Mouse (Mus musculus) kidney, adult 18-20 months (tissue): Measurements from ENCODE around the gene Adgrg5.

ENCODE experiments used
- DNase-seq: peaks from one replicate; pipeline ENCODE4 v3.0.0; 2021

Adgrg5 gene

GRCm38 (mm10) chr8:94917851-94918495, 5.5 kb upstream of the Adgrg5 start, which contains the start of gene Ccdc102a:
Gene Ccdc102a (minus strand): TSS chr8:94918098.
- DNase-seq, result peak; percentile 58

GRCm38 (mm10) chr8:94919256-94919655, 4.2 kb upstream of the Adgrg5 start:
- DNase-seq, result no peak

- no peak for DNase-seq
Observed at GRCm38 (mm10) chr8:94922176-94922575, 1.3 kb upstream of the Adgrg5 start.

GRCm38 (mm10) chr8:94922602-94923001, 892 bp upstream of the Adgrg5 start:
- no peak for DNase-seq

- DNase-seq, result no peak
Observed at GRCm38 (mm10) chr8:94928227-94928626, 4.7 kb downstream of the Adgrg5 start.

- no peak for DNase-seq
Observed at GRCm38 (mm10) chr8:94933918-94934317, 10.4 kb downstream of the Adgrg5 start.

GRCm38 (mm10) chr8:94935172-94935571, 11.7 kb downstream of the Adgrg5 start:
- DNase-seq, result no peak

GRCm38 (mm10) chr8:94942566-94942965, 19.1 kb downstream of the Adgrg5 start:
- DNase-seq, result peak; percentile 81

GRCm38 (mm10) chr8:94945185-94945584, 21.7 kb downstream of the Adgrg5 start:
- no peak for DNase-seq

GRCm38 (mm10) chr8:94948421-94948820, 24.9 kb downstream of the Adgrg5 start:
- no peak for DNase-seq

GRCm38 (mm10) chr8:94949010-94949409, 25.5 kb downstream of the Adgrg5 start:
- DNase-seq, result no peak

- peak; percentile 82 for DNase-seq
Observed at GRCm38 (mm10) chr8:94950046-94950445, 26.6 kb downstream of the Adgrg5 start.

GRCm38 (mm10) chr8:94950458-94950857, 27.0 kb downstream of the Adgrg5 start:
- DNase-seq, result no peak

GRCm38 (mm10) chr8:94952086-94952485, 28.6 kb downstream of the Adgrg5 start:
- DNase-seq, result no peak

GRCm38 (mm10) chr8:94953624-94954367, 30.3 kb downstream of the Adgrg5 start:
- no peak for DNase-seq

GRCm38 (mm10) chr8:94954368-94954737, 30.9 kb downstream of the Adgrg5 start:
- DNase-seq, result no peak

- peak; percentile 58 for DNase-seq
Observed at GRCm38 (mm10) chr8:94954921-94955758, 31.6 kb downstream of the Adgrg5 start.

GRCm38 (mm10) chr8:94956078-94956574, 32.6 kb downstream of the Adgrg5 start:
- DNase-seq, result no peak

- peak; percentile 35 for DNase-seq
Observed at GRCm38 (mm10) chr8:94962201-94962600, 38.7 kb downstream of the Adgrg5 start.

- DNase-seq, result peak; percentile 57
Observed at GRCm38 (mm10) chr8:94964828-94965227, 41.3 kb downstream of the Adgrg5 start.

- DNase-seq, result peak; percentile 61
Observed at GRCm38 (mm10) chr8:94966578-94966977, 43.1 kb downstream of the Adgrg5 start.

- DNase-seq, result peak; percentile 60
Observed at GRCm38 (mm10) chr8:94967071-94967470, 43.6 kb downstream of the Adgrg5 start.

GRCm38 (mm10) chr8:94967554-94967953, 44.1 kb downstream of the Adgrg5 start:
- DNase-seq, result peak; percentile 81
